Mouse (Mus musculus) hindbrain, embryonic 15.5 days (tissue): ENCODE measurements around the gene Slc3a1. TPM values are rescaled to one million over a fixed set of nuclear protein-coding genes. Genes with fewer than 3 reads are reported as not detected.
A peak's percentile ranks its signal among the peaks of the same experiment; 100 is the strongest.

Experiments used
- ATAC-seq: fragments of 200-750 bp; cut with Nextera tagmentation; 2 replicates; pipeline ENCODE4 v1.8.0; 2017; ENCODE audit warnings: low read depth, moderate number of reproducible peaks, moderate TSS enrichment; ENCODE audit not compliant: low FRiP score
- H3K27ac ChIP-seq: fragments of 300-500 bp; sonication (generic); replicated peaks from 2 replicates; pipeline ENCODE4 v1.5.1; 2015; ENCODE audit warnings: mild to moderate bottlenecking, inconsistent platforms
- H3K27me3 ChIP-seq: fragments of 300-500 bp; sonication (generic); 2 replicates; pipeline ENCODE4 v1.6.1; 2015; ENCODE audit warnings: control low read depth, inconsistent platforms
- H3K36me3 ChIP-seq: fragments of 300-500 bp; sonication (generic); 2 replicates; pipeline ENCODE4 v1.6.1; 2015; ENCODE audit warnings: control low read depth, inconsistent platforms
- H3K4me1 ChIP-seq: fragments of 300-500 bp; sonication (generic); replicated peaks from 2 replicates; pipeline ENCODE4 v1.6.1; 2015; ENCODE audit warnings: control low read depth, inconsistent platforms
- H3K4me2 ChIP-seq: fragments of 300-500 bp; sonication (generic); 2 replicates; pipeline ENCODE4 v1.6.1; 2015; ENCODE audit warnings: moderate library complexity, mild to moderate bottlenecking, inconsistent platforms
- H3K4me3 ChIP-seq: fragments of 300-500 bp; sonication (generic); 2 replicates; pipeline ENCODE4 v1.5.1; 2015; ENCODE audit warnings: mild to moderate bottlenecking, inconsistent platforms
- H3K9ac ChIP-seq: fragments of 300-500 bp; sonication (generic); 2 replicates; pipeline ENCODE4 v1.6.1; 2015; ENCODE audit warnings: inconsistent platforms
- H3K9me3 ChIP-seq: fragments of 300-500 bp; sonication (generic); 2 replicates; pipeline ENCODE4 v1.6.1; 2016; ENCODE audit warnings: control low read depth, inconsistent platforms
- WGBS: fragments of 180-500 bp; shearing (Covaris S2); methylation state at CpG from one replicate; pipeline ENCODE4 v1.1.7; 2015; 5-methylcytosine and 5-hydroxymethylcytosine counted together
- polyA plus RNA-seq: library from polyadenylated mRNA; unstranded; fragments of >200 nt; fragmentation: Nextera tagmentation; extraction: Ambion mirVana; gene quantifications from 2 replicates; pipeline ENCODE4 v1.2.1, GENCODE M21; 2015

The Slc3a1 gene
- polyA plus RNA-seq, 1 experiment from 2014 or later: 0.39 TPM

- no peaks in the 10 kb centered on the region for H3K4me1 ChIP-seq
- H3K9ac ChIP-seq: no peak overlapping the region
- H3K9me3 ChIP-seq: no peaks in the 10 kb centered on the region
- H3K4me3 ChIP-seq: no peak overlapping the region
- no peak for ATAC-seq
- H3K4me2 ChIP-seq: no peak overlapping the region
- H3K27me3 ChIP-seq: no peaks in the 10 kb centered on the region
- WGBS: 89% methylated on average over 5 of the region's 5 CpGs
- H3K27ac ChIP-seq: no peak overlapping the region
- no peaks in the 10 kb centered on the region for H3K36me3 ChIP-seq
These were observed 9.4 kb upstream of the Slc3a1 start for GRCm38 (mm10) chr17:85018794-85019193.

GRCm38 (mm10) chr17:85020343-85020742 is 7.8 kb upstream of the Slc3a1 start:
- WGBS: 89% methylated on average over 3 of the region's 3 CpGs
- no peak overlapping the region for H3K4me2 ChIP-seq
- H3K9me3 ChIP-seq: no peaks in the 10 kb centered on the region
- no peaks in the 10 kb centered on the region for H3K27me3 ChIP-seq
- H3K36me3 ChIP-seq: no peaks in the 10 kb centered on the region
- no peaks in the 10 kb centered on the region for H3K4me1 ChIP-seq
- no peak overlapping the region for H3K9ac ChIP-seq
- H3K27ac ChIP-seq: no peak overlapping the region
- H3K4me3 ChIP-seq: no peak overlapping the region
- ATAC-seq: no peak

GRCm38 (mm10) chr17:85023247-85024167 is 4.7 kb upstream of the Slc3a1 start:
- peak; percentile 53 for ATAC-seq

GRCm38 (mm10) chr17:85024237-85024636 is 3.9 kb upstream of the Slc3a1 start:
- H3K27ac ChIP-seq: no peak overlapping the region
- no peak overlapping the region for H3K4me2 ChIP-seq
- no peak for ATAC-seq
- no peaks in the 10 kb centered on the region for H3K9me3 ChIP-seq
- no peaks in the 10 kb centered on the region for H3K27me3 ChIP-seq
- H3K4me3 ChIP-seq: no peak overlapping the region
- H3K4me1 ChIP-seq: no peaks in the 10 kb centered on the region
- H3K36me3 ChIP-seq: no peaks in the 10 kb centered on the region
- H3K9ac ChIP-seq: no peak overlapping the region
- 86% methylated on average over 8 of the region's 8 CpGs for WGBS

More at GRCm38 (mm10) chr17:85023247-85024167, 4.7 kb upstream of the Slc3a1 start:
- no peaks in the 10 kb centered on the region for H3K9me3 ChIP-seq
- H3K4me3 ChIP-seq: no peak overlapping the region
- H3K27ac ChIP-seq: no peak overlapping the region
- H3K4me1 ChIP-seq: no peaks in the 10 kb centered on the region
- no peaks in the 10 kb centered on the region for H3K36me3 ChIP-seq
- H3K27me3 ChIP-seq: no peaks in the 10 kb centered on the region
- no peak overlapping the region for H3K4me2 ChIP-seq
- no peak overlapping the region for H3K9ac ChIP-seq
- 59% methylated on average over 22 of the region's 22 CpGs for WGBS

- 91% methylated on average over 6 of the region's 6 CpGs for WGBS
- Histone ChIP-seq H3K36me3 (no peaks in the 10 kb centered on the region), H3K9me3 (no peaks in the 10 kb centered on the region), H3K27ac (no peak overlapping the region), H3K4me2 (no peak overlapping the region), H3K4me3 (no peak overlapping the region), H3K27me3 (no peaks in the 10 kb centered on the region), H3K4me1 (no peaks in the 10 kb centered on the region), H3K9ac (no peak overlapping the region)
- ATAC-seq: no peak
These were observed 3.0 kb upstream of the Slc3a1 start for GRCm38 (mm10) chr17:85025151-85025550.

GRCm38 (mm10) chr17:85026436-85026835 is 1.7 kb upstream of the Slc3a1 start:
- H3K27me3 ChIP-seq: no peaks in the 10 kb centered on the region
- ATAC-seq: no peak
- no peak overlapping the region for H3K4me2 ChIP-seq
- no peaks in the 10 kb centered on the region for H3K36me3 ChIP-seq
- H3K9me3 ChIP-seq: no peaks in the 10 kb centered on the region
- H3K4me1 ChIP-seq: no peaks in the 10 kb centered on the region
- H3K9ac ChIP-seq: no peak overlapping the region
- no peak overlapping the region for H3K27ac ChIP-seq
- no peak overlapping the region for H3K4me3 ChIP-seq
- WGBS: 91% methylated on average over 6 of the region's 6 CpGs

- Histone ChIP-seq H3K36me3 (no peaks in the 10 kb centered on the region), H3K9me3 (no peaks in the 10 kb centered on the region), H3K27me3 (no peaks in the 10 kb centered on the region), H3K4me1 (no peaks in the 10 kb centered on the region), H3K9ac (no peak overlapping the region), H3K27ac (no peak overlapping the region), H3K4me3 (no peak overlapping the region), H3K4me2 (no peak overlapping the region)
- 79% methylated on average over 3 of the region's 3 CpGs for WGBS
- no peak for ATAC-seq
These were observed 929 bp upstream of the Slc3a1 start for GRCm38 (mm10) chr17:85027247-85027646.

GRCm38 (mm10) chr17:85028797-85029196 is 621 bp downstream of the Slc3a1 start:
- Histone ChIP-seq H3K27ac (no peak overlapping the region), H3K9me3 (no peaks in the 10 kb centered on the region), H3K9ac (no peak overlapping the region), H3K36me3 (no peaks in the 10 kb centered on the region), H3K4me1 (no peaks in the 10 kb centered on the region), H3K4me3 (no peak overlapping the region), H3K4me2 (no peak overlapping the region), H3K27me3 (no peaks in the 10 kb centered on the region)
- 97% methylated on average over 10 of the region's 10 CpGs for WGBS
- no peak for ATAC-seq

GRCm38 (mm10) chr17:85030651-85031050 is 2.5 kb downstream of the Slc3a1 start:
- 69% methylated on average over 5 of the region's 5 CpGs for WGBS

GRCm38 (mm10) chr17:85033087-85033486 is 4.9 kb downstream of the Slc3a1 start:
- Histone ChIP-seq H3K36me3 (no peaks in the 10 kb centered on the region), H3K4me1 (no peaks in the 10 kb centered on the region), H3K9ac (no peak overlapping the region), H3K27me3 (no peaks in the 10 kb centered on the region), H3K27ac (no peak overlapping the region), H3K4me3 (no peak overlapping the region), H3K9me3 (no peaks in the 10 kb centered on the region), H3K4me2 (no peak overlapping the region)
- 83% methylated on average over 3 of the region's 3 CpGs for WGBS
- no peak for ATAC-seq

More at GRCm38 (mm10) chr17:85030651-85031050, 2.5 kb downstream of the Slc3a1 start:
- Histone ChIP-seq H3K27me3 (no peaks in the 10 kb centered on the region), H3K4me3 (no peak overlapping the region), H3K4me1 (no peaks in the 10 kb centered on the region), H3K27ac (no peak overlapping the region), H3K9me3 (no peaks in the 10 kb centered on the region), H3K36me3 (no peaks in the 10 kb centered on the region), H3K4me2 (no peak overlapping the region), H3K9ac (no peak overlapping the region)
- no peak for ATAC-seq

- H3K9me3 ChIP-seq: no peaks in the 10 kb centered on the region
- no peaks in the 10 kb centered on the region for H3K27me3 ChIP-seq
- no peak overlapping the region for H3K27ac ChIP-seq
- 60% methylated on average over 11 of the region's 11 CpGs for WGBS
- H3K36me3 ChIP-seq: no peaks in the 10 kb centered on the region
- no peak overlapping the region for H3K4me3 ChIP-seq
- no peak for ATAC-seq
- no peak overlapping the region for H3K9ac ChIP-seq
- no peaks in the 10 kb centered on the region for H3K4me1 ChIP-seq
- H3K4me2 ChIP-seq: no peak overlapping the region; the same call in 1 of the 2 replicates
These were observed 5.9 kb downstream of the Slc3a1 start for GRCm38 (mm10) chr17:85034068-85034467.

GRCm38 (mm10) chr17:85037855-85038254 is 9.7 kb downstream of the Slc3a1 start:
- Histone ChIP-seq H3K4me1 (no peaks in the 10 kb centered on the region), H3K9ac (no peak overlapping the region), H3K27me3 (no peaks in the 10 kb centered on the region), H3K9me3 (no peaks in the 10 kb centered on the region), H3K4me3 (no peak overlapping the region), H3K27ac (no peak overlapping the region), H3K36me3 (no peaks in the 10 kb centered on the region), H3K4me2 (no peak overlapping the region)
- no peak for ATAC-seq
- WGBS: 86% methylated on average over 5 of the region's 5 CpGs
